Mouse (Mus musculus): ENCODE measurements around the gene A930004D18Rik. TPM values are rescaled to one million over a fixed set of nuclear protein-coding genes. Genes with fewer than 3 reads are reported as not detected.

A930004D18Rik gene
- polyA plus RNA-seq, 1 experiment from 2014 or later, result 11.5 TPM

DNA sequence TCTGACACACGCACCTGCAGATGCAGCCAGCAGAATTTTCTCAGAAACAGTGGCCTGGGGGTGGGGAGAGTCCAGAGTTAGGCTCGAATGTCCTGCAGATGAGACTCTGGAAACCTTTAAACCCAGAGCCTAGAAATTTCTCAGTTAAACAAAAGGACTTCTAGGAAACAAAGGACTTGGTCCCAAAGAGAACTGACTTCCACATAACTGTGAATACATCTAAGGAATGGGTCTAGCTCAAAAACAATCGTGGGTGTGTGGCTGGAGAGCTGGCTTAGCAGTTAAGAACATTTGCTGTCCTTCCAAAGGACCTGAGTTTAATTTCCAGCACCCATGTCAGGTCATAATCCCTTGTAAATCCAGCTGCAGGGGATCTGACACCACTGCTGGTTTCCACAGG is 22.0 kb downstream of the A930004D18Rik start:
- no peaks in the 10 kb centered on the region for H3K9me3 ChIP-seq (ENCODE audit: control insufficient read depth, low read length)
- H3K4me3 ChIP-seq (ENCODE audit: low read depth, low read length), result no peak overlapping the region
- ATAC-seq (replicated peaks; ENCODE audit: low FRiP score, low TSS enrichment, low read depth), result no peak
- H3K27ac ChIP-seq (ENCODE audit: low read depth), result no peak overlapping the region
- no peaks in the 10 kb centered on the region for H3K27me3 ChIP-seq (replicated peaks; ENCODE audit: control insufficient read depth, insufficient read depth, low read length)
- no peaks in the 10 kb centered on the region for H3K36me3 ChIP-seq (ENCODE audit: control insufficient read depth, insufficient read depth, low read length)
- no peak overlapping the region for H3K4me2 ChIP-seq (ENCODE audit: low read length)
- 71% methylated on average over 3 of the region's 3 CpGs for WGBS
- H3K4me1 ChIP-seq (replicated peaks; ENCODE audit: control insufficient read depth, insufficient read depth, low read length), result no peaks in the 10 kb centered on the region
- no peak for DNase-seq (ENCODE audit: low spot score)
- no peak overlapping the region for H3K9ac ChIP-seq (ENCODE audit: low read length)

DNA sequence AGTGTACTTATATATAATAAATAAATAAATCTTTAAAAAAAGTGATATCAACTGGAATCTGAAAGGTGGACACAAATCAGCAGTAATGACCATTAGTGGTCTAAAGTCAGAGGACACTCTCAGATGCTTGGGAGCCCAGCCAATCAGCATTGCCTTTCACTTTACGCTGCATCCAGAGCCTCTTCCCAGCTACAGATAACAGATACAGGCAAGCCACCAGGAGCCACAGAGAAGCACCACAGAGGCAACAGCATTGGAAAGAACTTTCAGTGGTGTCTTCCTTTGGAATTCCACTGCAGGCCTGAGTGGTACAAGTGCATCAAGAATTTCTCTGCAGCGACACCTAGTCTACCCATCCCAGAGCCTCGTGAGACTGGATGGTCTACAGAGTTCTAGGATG is 24.7 kb downstream of the A930004D18Rik start:
- no peak overlapping the region for H3K9ac ChIP-seq (ENCODE audit: low read length)
- no peaks in the 10 kb centered on the region for H3K9me3 ChIP-seq (ENCODE audit: control insufficient read depth, low read length)
- H3K36me3 ChIP-seq (ENCODE audit: control insufficient read depth, insufficient read depth, low read length), result no peaks in the 10 kb centered on the region
- no peak overlapping the region for H3K27ac ChIP-seq (ENCODE audit: low read depth)
- WGBS, result 88% methylated on average over 3 of the region's 3 CpGs
- H3K4me3 ChIP-seq (ENCODE audit: low read depth, low read length), result no peak overlapping the region
- no peaks in the 10 kb centered on the region for H3K27me3 ChIP-seq (replicated peaks; ENCODE audit: control insufficient read depth, insufficient read depth, low read length)
- H3K4me2 ChIP-seq (ENCODE audit: low read length), result no peak overlapping the region
- no peak for DNase-seq (ENCODE audit: low spot score)
- ATAC-seq (replicated peaks; ENCODE audit: low FRiP score, low TSS enrichment, low read depth), result no peak
- H3K4me1 ChIP-seq (replicated peaks; ENCODE audit: control insufficient read depth, insufficient read depth, low read length), result no peaks in the 10 kb centered on the region

DNA sequence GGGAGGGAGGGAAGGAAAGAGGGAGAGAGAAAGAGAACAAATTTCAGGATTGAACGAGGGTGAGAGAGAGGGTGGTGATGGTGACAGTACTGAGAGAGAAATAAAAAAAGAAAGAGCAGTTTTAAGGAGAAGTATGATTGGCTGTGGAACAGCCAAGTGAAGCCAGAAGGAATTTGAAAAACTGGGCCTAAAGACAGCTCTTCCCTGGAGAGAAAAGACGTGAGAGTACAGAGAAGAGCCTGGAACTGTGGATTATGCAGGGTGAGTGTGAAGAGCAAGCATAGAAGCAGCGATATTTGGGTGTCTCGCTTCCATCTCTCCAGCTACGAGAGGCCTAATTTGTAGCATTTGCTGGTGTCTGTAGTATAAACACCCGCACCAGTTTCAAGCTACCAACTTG is 26.3 kb downstream of the A930004D18Rik start:
- DNase-seq (ENCODE audit: low spot score), result no peak
- Histone ChIP-seq H3K9me3 (ENCODE audit: control insufficient read depth, low read length) (no peaks in the 10 kb centered on the region), H3K4me3 (ENCODE audit: low read depth, low read length) (no peak overlapping the region), H3K4me2 (ENCODE audit: low read length) (no peak overlapping the region), H3K4me1 (replicated peaks; ENCODE audit: control insufficient read depth, insufficient read depth, low read length) (no peaks in the 10 kb centered on the region), H3K9ac (ENCODE audit: low read length) (no peak overlapping the region), H3K36me3 (ENCODE audit: control insufficient read depth, insufficient read depth, low read length) (no peaks in the 10 kb centered on the region), H3K27me3 (replicated peaks; ENCODE audit: control insufficient read depth, insufficient read depth, low read length) (no peaks in the 10 kb centered on the region), H3K27ac (ENCODE audit: low read depth) (no peak overlapping the region)
- 86% methylated on average over 6 of the region's 6 CpGs for WGBS
- ATAC-seq (replicated peaks; ENCODE audit: low FRiP score, low TSS enrichment, low read depth), result no peak

DNA sequence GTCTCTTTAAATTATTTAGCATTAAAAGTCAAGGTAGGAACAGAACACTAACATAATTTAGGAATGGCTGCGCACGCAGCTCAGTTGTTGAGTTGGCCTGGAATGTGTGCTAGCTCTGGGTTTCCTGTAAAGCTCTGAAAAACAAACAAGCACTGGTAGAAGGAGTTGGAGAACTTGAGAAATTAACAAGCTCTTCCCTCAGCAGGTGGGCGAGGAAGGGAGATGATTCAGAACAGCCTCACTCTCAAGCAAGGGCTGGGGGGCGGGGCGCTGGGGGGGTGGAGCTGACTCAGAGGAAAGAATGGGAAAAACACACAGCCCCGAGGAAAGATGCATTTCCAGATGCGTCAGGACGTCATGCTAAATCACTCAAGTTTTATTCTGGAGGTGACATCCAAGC is 32.4 kb downstream of the A930004D18Rik start:
- Histone ChIP-seq H3K9ac (ENCODE audit: low read length) (no peak overlapping the region), H3K4me2 (ENCODE audit: low read length) (no peak overlapping the region), H3K27ac (ENCODE audit: low read depth) (no peak overlapping the region), H3K4me3 (ENCODE audit: low read depth, low read length) (no peak overlapping the region), H3K36me3 (ENCODE audit: control insufficient read depth, insufficient read depth, low read length) (no peaks in the 10 kb centered on the region), H3K4me1 (replicated peaks; ENCODE audit: control insufficient read depth, insufficient read depth, low read length) (peaks cover 7% of the 10 kb centered on the region; the same call in 1 of the 2 replicates), H3K27me3 (replicated peaks; ENCODE audit: control insufficient read depth, insufficient read depth, low read length) (no peaks in the 10 kb centered on the region), H3K9me3 (ENCODE audit: control insufficient read depth, low read length) (no peaks in the 10 kb centered on the region)
- no peak for ATAC-seq (replicated peaks; ENCODE audit: low FRiP score, low TSS enrichment, low read depth)
- DNase-seq (ENCODE audit: low spot score), result no peak
- 32% methylated on average over 8 of the region's 8 CpGs for WGBS

DNA sequence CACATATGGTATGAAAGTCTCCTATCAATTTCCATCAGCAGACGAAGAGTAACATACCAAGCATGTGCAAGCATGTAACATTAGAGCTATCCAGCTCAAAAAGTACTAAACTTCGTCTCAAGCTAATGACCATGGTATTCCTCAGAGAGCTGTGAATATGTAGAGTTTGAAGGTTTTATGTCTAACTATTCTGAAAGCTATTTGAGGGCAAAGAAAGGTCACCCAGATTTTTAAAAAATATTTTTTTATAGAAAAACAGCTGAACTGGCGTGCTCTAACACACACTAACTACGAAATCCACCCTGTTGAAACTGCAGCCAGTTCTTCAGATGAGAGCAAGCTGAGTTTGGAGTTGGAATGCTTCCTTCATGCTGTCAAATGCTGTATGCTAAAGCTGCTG is 33.3 kb downstream of the A930004D18Rik start:
- no peak overlapping the region for H3K27ac ChIP-seq (ENCODE audit: low read depth)
- peaks cover 7% of the 10 kb centered on the region; the same call in 1 of the 2 replicates for H3K4me1 ChIP-seq (replicated peaks; ENCODE audit: control insufficient read depth, insufficient read depth, low read length)
- ATAC-seq (replicated peaks; ENCODE audit: low FRiP score, low TSS enrichment, low read depth), result no peak
- no peak overlapping the region for H3K9ac ChIP-seq (ENCODE audit: low read length)
- no peaks in the 10 kb centered on the region for H3K36me3 ChIP-seq (ENCODE audit: control insufficient read depth, insufficient read depth, low read length)
- whole genome bisulfite sequencing, result 80% methylated on average over 4 of the region's 4 CpGs
- H3K27me3 ChIP-seq (replicated peaks; ENCODE audit: control insufficient read depth, insufficient read depth, low read length), result no peaks in the 10 kb centered on the region
- no peak overlapping the region for H3K4me2 ChIP-seq (ENCODE audit: low read length)
- H3K4me3 ChIP-seq (ENCODE audit: low read depth, low read length), result no peak overlapping the region
- DNase-seq (ENCODE audit: low spot score), result no peak
- H3K9me3 ChIP-seq (ENCODE audit: control insufficient read depth, low read length), result no peaks in the 10 kb centered on the region

DNA sequence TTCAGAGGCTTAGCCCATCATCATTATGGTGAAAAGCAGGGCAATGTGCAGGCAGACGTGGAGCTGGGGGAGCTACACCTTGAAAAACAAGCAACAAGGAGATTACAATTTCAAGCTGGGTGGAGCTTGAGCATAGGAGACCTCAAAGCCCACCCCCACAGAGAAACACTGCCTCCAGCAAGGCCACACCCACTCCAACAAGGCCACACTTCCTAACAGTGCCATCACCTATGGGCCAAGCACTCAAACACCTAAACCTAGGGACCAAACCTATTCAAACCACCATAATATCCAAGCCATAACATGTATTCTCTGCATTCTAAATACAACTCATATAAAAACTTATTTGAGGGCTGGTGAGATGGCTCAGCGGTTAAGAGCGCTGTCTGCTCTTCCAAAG is 35.2 kb downstream of the A930004D18Rik start:
- 93% methylated on average over 3 of the region's 3 CpGs for WGBS
- Histone ChIP-seq H3K27me3 (replicated peaks; ENCODE audit: control insufficient read depth, insufficient read depth, low read length) (no peaks in the 10 kb centered on the region), H3K9me3 (ENCODE audit: control insufficient read depth, low read length) (no peaks in the 10 kb centered on the region), H3K9ac (ENCODE audit: low read length) (no peak overlapping the region), H3K4me1 (replicated peaks; ENCODE audit: control insufficient read depth, insufficient read depth, low read length) (peaks cover 7% of the 10 kb centered on the region; the same call in 1 of the 2 replicates), H3K27ac (ENCODE audit: low read depth) (no peak overlapping the region), H3K36me3 (ENCODE audit: control insufficient read depth, insufficient read depth, low read length) (no peaks in the 10 kb centered on the region), H3K4me3 (ENCODE audit: low read depth, low read length) (no peak overlapping the region), H3K4me2 (ENCODE audit: low read length) (no peak overlapping the region)
- no peak for DNase-seq (ENCODE audit: low spot score)
- no peak for ATAC-seq (replicated peaks; ENCODE audit: low FRiP score, low TSS enrichment, low read depth)

DNA sequence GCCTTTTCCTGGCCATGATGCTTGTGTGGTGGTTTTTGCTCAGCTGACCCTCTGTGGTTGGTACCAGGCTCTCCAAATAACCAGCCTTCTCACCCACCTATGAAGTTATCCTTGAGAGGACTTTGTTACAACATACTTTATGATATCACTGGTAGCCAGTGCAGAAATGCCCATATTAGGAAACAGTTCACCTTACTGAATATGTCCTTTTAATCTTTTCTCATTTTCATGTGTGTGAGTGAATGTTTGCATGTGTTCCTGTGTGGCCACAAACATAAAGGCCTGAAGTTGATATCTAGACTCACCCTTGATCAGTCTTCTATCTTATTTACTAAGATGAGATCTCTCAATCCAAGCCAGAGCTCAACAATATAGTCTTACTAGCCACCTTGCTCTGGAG is 40.7 kb downstream of the A930004D18Rik start, which contains the start of gene H2al2a:
H2al2a (minus strand) TSS at position 101 of the 400 bp plus-strand sequence.
- H3K4me3 ChIP-seq (ENCODE audit: low read depth, low read length), result no peak within 1 kb of the TSS
- no peak within 1 kb of the TSS for H3K4me2 ChIP-seq (ENCODE audit: low read length)
- H3K36me3 ChIP-seq (ENCODE audit: control insufficient read depth, insufficient read depth, low read length), result no peaks in the 10 kb centered on the region
- no peaks in the 10 kb centered on the region for H3K27me3 ChIP-seq (replicated peaks; ENCODE audit: control insufficient read depth, insufficient read depth, low read length)
- no peaks in the 10 kb centered on the region for H3K4me1 ChIP-seq (replicated peaks; ENCODE audit: control insufficient read depth, insufficient read depth, low read length)
- H3K9me3 ChIP-seq (ENCODE audit: control insufficient read depth, low read length), result no peaks in the 10 kb centered on the region
- no peak within 1 kb of the TSS for H3K9ac ChIP-seq (ENCODE audit: low read length)
- no peak for ATAC-seq (replicated peaks; ENCODE audit: low FRiP score, low TSS enrichment, low read depth)
- no peak within 1 kb of the TSS for H3K27ac ChIP-seq (ENCODE audit: low read depth)
- DNase-seq (ENCODE audit: low spot score), result no peak

DNA sequence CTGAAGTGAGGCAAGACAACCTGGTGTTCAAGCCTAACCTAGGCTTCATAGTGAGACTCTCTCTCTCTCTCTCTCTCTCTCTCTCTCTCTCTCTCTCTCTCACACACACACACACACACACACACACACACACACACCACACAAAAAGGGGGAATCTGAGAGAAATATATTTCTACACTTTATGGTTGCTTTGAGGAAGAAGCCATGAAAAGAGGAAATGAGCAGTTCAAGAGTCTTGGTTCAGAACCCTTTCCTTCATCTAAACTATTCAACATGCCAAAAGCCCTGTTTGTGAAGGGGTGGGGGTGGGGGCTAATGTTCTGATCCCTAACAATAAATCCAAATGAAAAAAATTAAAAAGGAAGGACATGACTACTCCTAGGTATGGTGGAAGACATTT is 48.0 kb downstream of the A930004D18Rik start:
- Histone ChIP-seq H3K4me3 (ENCODE audit: low read depth, low read length) (no peak overlapping the region), H3K27me3 (replicated peaks; ENCODE audit: control insufficient read depth, insufficient read depth, low read length) (no peaks in the 10 kb centered on the region), H3K9me3 (ENCODE audit: control insufficient read depth, low read length) (no peaks in the 10 kb centered on the region), H3K4me2 (ENCODE audit: low read length) (no peak overlapping the region), H3K4me1 (replicated peaks; ENCODE audit: control insufficient read depth, insufficient read depth, low read length) (no peaks in the 10 kb centered on the region), H3K9ac (ENCODE audit: low read length) (no peak overlapping the region), H3K36me3 (ENCODE audit: control insufficient read depth, insufficient read depth, low read length) (no peaks in the 10 kb centered on the region), H3K27ac (ENCODE audit: low read depth) (no peak overlapping the region)
- no peak for DNase-seq (ENCODE audit: low spot score)
- no peak for ATAC-seq (replicated peaks; ENCODE audit: low FRiP score, low TSS enrichment, low read depth)

DNA sequence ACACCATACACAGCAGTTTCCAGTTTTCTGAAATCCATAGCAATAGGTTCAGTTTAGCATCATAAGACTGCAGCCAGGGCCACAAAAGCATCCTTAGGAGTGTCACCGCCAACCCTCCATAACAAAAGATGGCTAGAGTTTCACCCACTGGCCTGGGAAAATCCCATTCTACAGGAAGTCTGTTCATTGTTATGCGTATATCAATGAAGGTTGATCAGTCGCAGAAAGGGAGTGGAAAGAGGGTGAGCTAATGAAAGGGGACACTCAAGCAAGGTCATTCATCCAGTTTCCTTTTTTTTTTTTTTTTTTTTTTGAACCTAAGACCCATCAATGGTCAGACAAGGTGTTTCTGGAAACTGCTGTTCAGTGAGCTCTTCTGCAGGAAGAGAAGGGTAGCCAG is 48.4 kb downstream of the A930004D18Rik start:
- no peaks in the 10 kb centered on the region for H3K36me3 ChIP-seq (ENCODE audit: control insufficient read depth, insufficient read depth, low read length)
- H3K9ac ChIP-seq (ENCODE audit: low read length), result no peak overlapping the region
- no peak overlapping the region for H3K4me2 ChIP-seq (ENCODE audit: low read length)
- no peak overlapping the region for H3K4me3 ChIP-seq (ENCODE audit: low read depth, low read length)
- 78% methylated on average over 3 of the region's 3 CpGs for WGBS
- ATAC-seq (replicated peaks; ENCODE audit: low FRiP score, low TSS enrichment, low read depth), result no peak
- DNase-seq (ENCODE audit: low spot score), result no peak
- no peaks in the 10 kb centered on the region for H3K9me3 ChIP-seq (ENCODE audit: control insufficient read depth, low read length)
- H3K27me3 ChIP-seq (replicated peaks; ENCODE audit: control insufficient read depth, insufficient read depth, low read length), result no peaks in the 10 kb centered on the region
- H3K4me1 ChIP-seq (replicated peaks; ENCODE audit: control insufficient read depth, insufficient read depth, low read length), result no peaks in the 10 kb centered on the region
- no peak overlapping the region for H3K27ac ChIP-seq (ENCODE audit: low read depth)
